Mouse (Mus musculus) macrophage (primary cell): ENCODE data around the gene Gtf2ird2. TPM values are rescaled to one million over a fixed set of nuclear protein-coding genes. Genes with fewer than 3 reads are reported as not detected.

Experiments used
- H3K27ac ChIP-seq: fragments of 350-480 bp; formaldehyde crosslinking; 2 replicates; pipeline ENCODE4 v1.9.0; 2021
- H3K36me3 ChIP-seq: fragments of 350-480 bp; formaldehyde crosslinking; 2 replicates; pipeline ENCODE4 v1.9.0; 2021; ENCODE audit errors: inconsistent target
- H3K4me3 ChIP-seq: fragments of 350-480 bp; formaldehyde crosslinking; 2 replicates; pipeline ENCODE4 v1.9.0; 2021; ENCODE audit errors: inconsistent target
- H3K79me2 ChIP-seq: fragments of 350-480 bp; formaldehyde crosslinking; 2 replicates; pipeline ENCODE4 v1.9.0; 2021; ENCODE audit errors: inconsistent target
- WGBS: methylation state at CpG from one replicate; pipeline ENCODE4 v1.1.7; 2026; ENCODE audit warnings: inconsistent platforms; ENCODE audit not compliant: missing documents; 5-methylcytosine and 5-hydroxymethylcytosine counted together
- polyA plus RNA-seq: library from polyadenylated mRNA; stranded (reverse); fragments of 250-400 nt; gene quantifications from 3 replicates; pipeline ENCODE4 v1.2.4, GENCODE M21; 2018; ENCODE audit warnings: inconsistent platforms
- total RNA-seq, 78 experiments: library from RNA; depleted of rRNA; stranded (reverse); fragments of 250-400 nt; gene quantifications; 1 replicate in 9 of 78; 2 replicates in 24 of 78; 3 replicates in 43 of 78; 4 replicates in 2 of 78; pipeline ENCODE4 v1.2.4; 2018; ENCODE audit warnings: inconsistent platforms in 56 of 78

Gtf2ird2 gene
- 10 to 100 TPM in 16 of 26 experiments, 1 to 10 TPM in 10; 2.4 to 32.4 (median 13.8) TPM for total RNA-seq (2018; cell fraction: chromatin; rRNA removed)
- total RNA-seq (2018; cell fraction: cytosol; rRNA removed), result 1 to 10 TPM; 1.3 to 4.5 (median 3.0) TPM
- total RNA-seq (2018; cell fraction: nucleus; rRNA removed), result 10 to 100 TPM in 12 of 26 experiments, 1 to 10 TPM in 14; 3.4 to 38.2 (median 9.7) TPM
- 3.5 to 3.9 TPM (median 3.6 TPM) in 3 replicates for polyA plus RNA-seq

DNA sequence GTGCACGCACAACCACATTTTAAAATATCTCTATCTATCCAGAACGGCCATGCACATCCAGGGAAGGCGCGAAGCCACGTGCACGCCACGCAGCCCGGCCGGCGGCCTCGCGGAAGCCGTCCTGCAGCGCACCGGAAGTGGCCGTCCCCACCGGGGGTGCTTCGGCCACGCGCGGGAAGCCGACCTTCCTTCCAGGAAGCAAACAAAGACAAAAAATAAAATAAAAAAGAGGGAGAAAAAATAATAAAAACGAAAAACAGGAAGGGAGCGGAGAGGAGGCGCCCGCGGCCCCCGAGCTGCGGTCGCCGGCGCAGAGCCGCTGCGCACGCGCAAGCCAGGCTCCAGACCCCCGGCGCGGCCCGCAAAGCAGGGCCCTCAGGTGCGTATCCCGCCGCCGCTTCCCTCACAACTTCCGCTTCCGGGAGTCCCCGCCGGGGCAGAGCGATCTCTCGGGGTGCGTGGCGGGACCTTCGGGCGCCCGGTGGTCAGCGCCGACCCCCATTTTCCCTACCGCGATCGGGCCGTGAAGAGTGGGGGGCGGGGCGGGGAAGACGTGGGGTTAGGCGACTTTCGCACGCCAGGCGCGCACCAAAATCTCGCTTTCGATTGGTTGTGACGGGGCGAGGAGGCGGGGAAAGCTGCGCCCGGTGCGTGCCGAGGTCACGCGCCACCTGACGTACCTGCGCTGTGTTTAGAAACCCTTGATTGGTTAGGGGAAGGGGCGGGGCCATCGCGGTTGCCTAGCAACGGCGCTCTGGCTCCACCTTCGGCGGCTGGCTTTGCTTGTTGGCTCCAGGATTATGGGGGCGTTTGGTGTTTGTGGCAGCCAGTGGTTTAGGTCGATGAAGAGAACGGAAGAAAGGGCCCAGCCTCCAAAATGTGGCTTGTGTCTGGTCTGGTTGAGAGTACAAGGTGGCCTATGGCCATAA lies at the start of gene Gtf2ird2:
Gene Gtf2ird2 (plus strand): TSS at position 140 of the 929 bp plus-strand sequence.
- Histone ChIP-seq H3K27ac (peak within 1 kb of the TSS; percentile 37), H3K79me2 (peaks cover 14% of the 10 kb centered on the region; the same call in 1 of the 2 replicates), H3K4me3 (peak within 1 kb of the TSS; percentile 24), H3K36me3 (no peaks in the 10 kb centered on the region)
- under 1% methylated on average over 91 of the region's 92 CpGs for WGBS

DNA sequence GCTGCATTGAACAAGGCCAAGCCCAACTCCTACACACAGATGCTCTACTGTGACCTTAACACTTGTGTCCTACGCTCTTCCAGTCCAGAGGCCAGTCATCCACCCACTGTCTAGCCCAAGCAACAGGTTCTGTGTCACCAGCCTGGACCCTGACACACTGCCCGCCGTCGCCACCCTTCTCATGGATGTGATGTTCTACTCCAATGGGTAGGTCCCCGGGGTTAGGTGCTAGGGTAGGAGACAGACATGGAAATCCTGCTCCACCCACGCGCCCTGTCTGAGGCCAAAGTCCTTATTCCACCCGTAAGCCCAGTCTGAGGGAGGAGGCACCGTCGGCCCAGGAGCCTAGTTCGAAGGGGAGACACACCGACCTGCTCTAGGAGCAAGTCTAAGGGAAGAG lies 47.8 kb upstream of the Gtf2ird2 start:
- Histone ChIP-seq H3K79me2 (no peaks in the 10 kb centered on the region), H3K4me3 (no peak overlapping the region), H3K36me3 (0 out of 2 replicates have a peak, but pooled peaks cover 8% of the 10 kb centered on the region), H3K27ac (no peak overlapping the region)
- WGBS, result 100% methylated on average over 8 of the region's 12 CpGs

DNA sequence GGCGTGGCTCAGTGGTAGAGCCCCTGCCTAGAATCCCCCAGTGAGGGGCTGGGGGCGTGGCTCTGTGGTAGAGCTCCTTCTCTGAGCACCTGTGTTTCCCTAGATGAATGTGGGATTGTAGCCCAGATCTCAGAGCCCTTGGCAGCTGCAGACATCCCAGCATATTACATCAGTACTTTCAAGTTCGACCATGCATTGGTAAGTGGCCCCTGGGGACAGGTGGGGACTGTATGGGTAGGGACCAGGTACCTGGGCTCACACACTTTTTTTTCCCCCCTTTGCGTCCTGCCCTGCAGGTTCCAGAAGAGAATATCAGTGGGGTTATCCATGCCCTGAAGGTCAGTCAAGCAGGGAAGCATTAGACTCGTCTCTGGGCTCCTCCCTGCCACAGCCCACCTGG lies 45.9 kb upstream of the Gtf2ird2 start:
- no peaks in the 10 kb centered on the region for H3K79me2 ChIP-seq
- no peak overlapping the region for H3K4me3 ChIP-seq
- WGBS, result 91% methylated on average over 4 of the region's 5 CpGs
- no peak overlapping the region for H3K27ac ChIP-seq
- peaks cover 8% of the 10 kb centered on the region; the same call in 1 of the 2 replicates for H3K36me3 ChIP-seq

DNA sequence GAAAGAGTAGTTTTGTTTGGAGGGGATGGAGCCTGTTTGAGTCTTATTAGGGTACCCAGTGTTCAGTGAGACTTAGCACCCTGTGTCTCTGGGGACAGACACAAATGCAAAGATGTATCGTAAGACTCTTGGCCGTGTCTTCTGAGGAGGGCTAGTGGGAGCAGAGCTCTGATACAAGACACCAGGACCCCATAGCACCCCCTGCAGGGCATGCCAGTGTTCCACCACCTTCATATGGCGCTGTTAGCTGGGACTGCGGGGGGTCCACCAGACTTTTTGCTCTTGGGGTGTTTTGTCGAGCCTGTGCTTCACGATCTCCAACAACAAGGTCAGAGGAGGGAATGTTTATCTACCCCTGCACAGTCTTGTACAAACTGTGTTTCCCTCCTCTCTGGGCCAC lies 44.4 kb upstream of the Gtf2ird2 start:
- H3K4me3 ChIP-seq, result no peak overlapping the region
- no peaks in the 10 kb centered on the region for H3K79me2 ChIP-seq
- 93% methylated on average over 6 of the region's 6 CpGs for WGBS

DNA sequence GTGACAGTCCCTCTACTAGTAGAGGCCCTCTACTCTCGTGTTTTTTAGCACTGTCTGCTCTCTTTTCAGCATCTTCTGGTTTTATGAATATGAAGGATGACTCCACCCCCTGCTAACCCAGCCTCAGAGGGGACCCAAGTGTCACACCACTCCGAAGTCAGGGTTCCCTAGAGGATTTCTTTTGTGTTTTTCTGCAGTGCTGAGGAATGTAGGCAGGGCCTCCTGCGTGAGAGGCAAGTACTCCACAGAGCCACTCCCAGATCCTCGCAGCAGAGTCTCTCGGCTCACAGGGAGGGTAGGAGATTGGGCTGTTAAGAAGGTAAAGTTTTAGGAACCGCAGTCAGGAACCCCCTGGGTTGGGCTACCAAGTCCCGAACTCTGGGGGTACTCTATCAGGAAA lies 42.6 kb upstream of the Gtf2ird2 start:
- no peak overlapping the region for H3K27ac ChIP-seq
- peaks cover 8% of the 10 kb centered on the region; the same call in 1 of the 2 replicates for H3K36me3 ChIP-seq
- H3K4me3 ChIP-seq, result no peak overlapping the region
- H3K79me2 ChIP-seq, result no peaks in the 10 kb centered on the region
- WGBS, result 92% methylated on average over 7 of the region's 7 CpGs

More for the DNA sequence above, 44.4 kb upstream of the Gtf2ird2 start:
- H3K36me3 ChIP-seq, result peaks cover 8% of the 10 kb centered on the region; the same call in 1 of the 2 replicates
- no peak overlapping the region for H3K27ac ChIP-seq

DNA sequence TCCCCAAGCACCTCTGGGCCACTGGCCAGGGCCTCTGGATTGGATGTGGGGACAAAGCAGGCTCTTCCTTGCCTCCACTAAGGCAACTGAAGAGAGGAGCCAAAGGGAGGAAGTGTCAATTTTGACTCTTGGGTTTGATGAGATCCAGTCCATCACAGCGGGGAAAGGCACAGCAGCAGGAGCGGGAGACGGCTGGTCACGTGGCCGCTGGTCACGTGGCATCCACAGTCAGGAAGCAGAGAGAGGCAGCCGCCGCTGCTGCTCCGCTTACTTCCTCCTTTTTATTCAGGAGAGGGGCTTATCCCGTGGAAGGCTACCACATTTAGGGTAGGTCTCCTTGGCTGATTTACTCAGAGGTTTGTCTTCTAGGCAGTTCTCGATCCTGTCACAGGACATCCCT lies 41.4 kb upstream of the Gtf2ird2 start:
- Histone ChIP-seq H3K4me3 (no peak overlapping the region), H3K79me2 (no peaks in the 10 kb centered on the region), H3K27ac (no peak overlapping the region), H3K36me3 (peaks cover 5% of the 10 kb centered on the region; the same call in 1 of the 2 replicates)
- WGBS, result 88% methylated on average over 11 of the region's 11 CpGs

DNA sequence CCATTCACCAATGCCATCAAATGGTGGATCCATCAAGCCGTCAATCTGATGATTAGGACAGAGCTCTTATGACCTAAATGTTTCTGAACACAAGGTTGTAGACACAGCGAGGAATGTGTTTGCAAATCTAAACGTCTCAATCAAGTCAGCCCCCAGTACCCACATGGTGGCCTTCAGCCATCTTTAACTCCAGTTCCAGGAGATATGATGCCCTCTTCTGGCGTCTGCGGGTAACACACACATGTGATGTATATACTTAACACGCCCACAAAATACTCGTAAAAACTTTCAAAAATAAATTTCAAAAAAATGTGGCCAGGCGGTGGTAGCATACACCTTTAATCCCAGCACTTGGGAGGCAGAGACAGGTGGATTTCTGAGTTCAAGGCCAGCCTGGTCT lies 38.8 kb upstream of the Gtf2ird2 start:
- no peak overlapping the region for H3K27ac ChIP-seq
- 96% methylated on average over 8 of the region's 8 CpGs for WGBS
- no peak overlapping the region for H3K4me3 ChIP-seq
- no peaks in the 10 kb centered on the region for H3K79me2 ChIP-seq
- H3K36me3 ChIP-seq, result peaks cover 10% of the 10 kb centered on the region; the same call in 1 of the 2 replicates

DNA sequence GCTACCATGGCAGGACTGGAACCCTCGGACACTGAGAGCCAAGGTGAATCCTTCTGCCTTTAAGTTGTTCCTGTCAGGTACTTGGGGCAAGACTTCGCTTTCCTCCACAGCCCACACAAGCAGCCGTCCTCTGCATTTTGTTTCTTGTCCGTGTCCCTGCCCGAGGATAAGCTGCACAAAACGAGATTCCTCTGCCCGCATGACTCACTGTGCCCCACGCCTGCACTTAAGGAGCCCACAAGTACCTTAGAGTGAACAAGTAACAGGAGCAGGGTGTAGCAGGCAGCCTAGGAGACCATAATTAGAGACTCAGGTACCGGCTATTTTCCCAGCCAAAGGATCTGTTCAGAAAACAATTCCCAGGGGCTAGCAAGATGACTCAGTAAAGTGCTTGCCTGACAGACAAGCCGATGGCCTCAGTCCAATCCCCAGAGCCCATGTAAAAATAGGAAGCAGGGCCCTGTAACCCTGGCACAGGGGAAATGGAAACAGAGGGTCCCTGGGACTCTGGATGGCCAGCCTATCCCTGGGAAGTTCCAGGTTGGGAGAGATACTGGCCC lies 36.5 kb upstream of the Gtf2ird2 start:
- H3K79me2 ChIP-seq, result no peaks in the 10 kb centered on the region
- no peak overlapping the region for H3K4me3 ChIP-seq
- 90% methylated on average over 10 of the region's 10 CpGs for WGBS
- H3K36me3 ChIP-seq, result peaks cover 13% of the 10 kb centered on the region; the same call in 1 of the 2 replicates
- no peak overlapping the region for H3K27ac ChIP-seq

DNA sequence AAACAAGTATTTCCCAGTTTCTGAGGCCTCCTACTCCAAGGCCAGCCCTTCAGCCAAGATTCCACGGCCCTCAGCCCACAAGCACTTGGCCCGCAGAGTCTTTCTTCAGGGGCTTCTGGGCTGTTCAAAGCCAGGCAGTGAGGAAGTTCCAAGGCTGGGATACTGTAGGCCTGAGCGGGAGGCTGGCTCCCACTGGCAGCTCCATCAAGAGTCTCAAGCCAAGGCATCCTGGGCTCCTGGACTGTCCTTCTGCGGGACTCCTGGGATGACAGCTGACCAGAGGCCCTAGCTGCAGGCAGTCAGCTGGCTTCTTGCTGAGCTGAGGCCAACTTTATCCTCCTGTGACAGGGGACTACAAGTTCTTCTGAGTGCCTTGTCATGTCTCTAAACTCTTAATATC lies 35.7 kb upstream of the Gtf2ird2 start:
- 98% methylated on average over 4 of the region's 4 CpGs for WGBS
- H3K36me3 ChIP-seq, result peaks cover 16% of the 10 kb centered on the region; the same call in 1 of the 2 replicates
- H3K79me2 ChIP-seq, result no peaks in the 10 kb centered on the region
- no peak overlapping the region for H3K27ac ChIP-seq
- no peak overlapping the region for H3K4me3 ChIP-seq

DNA sequence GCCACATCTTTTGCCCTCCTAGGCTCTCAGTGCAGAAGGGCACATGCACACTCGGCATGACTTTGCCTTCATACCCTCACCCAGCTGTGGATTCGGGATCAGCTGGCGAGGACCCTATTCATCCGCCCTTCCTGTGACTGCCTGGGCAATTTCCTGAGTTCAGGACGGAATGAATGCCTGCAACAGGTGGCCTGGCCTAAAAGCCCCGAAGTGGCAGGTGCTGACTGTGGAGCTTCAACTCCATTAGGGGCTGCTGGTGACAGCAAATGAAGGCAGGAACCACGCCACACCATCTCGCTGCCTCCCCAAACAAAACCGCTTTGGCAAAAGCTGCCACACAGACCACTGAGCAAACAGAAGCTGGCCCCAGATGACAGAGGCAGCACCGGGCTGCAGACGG lies 31.9 kb upstream of the Gtf2ird2 start:
- Histone ChIP-seq H3K4me3 (no peak overlapping the region), H3K36me3 (peaks cover 16% of the 10 kb centered on the region; the same call in 1 of the 2 replicates), H3K79me2 (no peaks in the 10 kb centered on the region), H3K27ac (no peak overlapping the region)
- 90% methylated on average over 11 of the region's 11 CpGs for WGBS

DNA sequence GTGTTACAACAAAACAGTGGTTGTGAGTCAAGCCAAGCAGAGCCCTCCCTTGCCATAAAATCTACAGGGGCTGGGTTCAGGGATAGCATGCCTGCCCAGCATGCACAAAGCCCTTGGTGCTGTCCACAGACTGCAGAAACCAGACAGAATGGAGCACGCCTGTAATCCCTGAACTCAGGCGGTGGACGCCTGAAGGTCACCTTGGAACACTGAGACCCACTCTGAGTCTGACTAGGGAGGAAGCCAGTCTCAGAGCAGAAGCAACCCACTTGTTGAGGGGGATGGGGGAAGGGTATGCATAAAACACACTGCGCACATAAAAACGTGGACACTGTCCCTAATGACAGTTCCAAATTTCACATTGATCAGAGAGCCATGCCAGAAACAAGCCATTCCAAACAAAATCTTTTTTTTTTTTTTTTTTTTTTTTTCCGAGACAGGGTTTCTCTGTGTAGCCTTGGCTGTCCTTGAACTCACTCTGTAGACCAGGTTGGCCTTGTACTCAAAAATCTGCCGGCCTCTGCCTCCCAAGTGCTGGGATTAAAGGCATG lies 27.8 kb upstream of the Gtf2ird2 start:
- H3K36me3 ChIP-seq, result peaks cover 14% of the 10 kb centered on the region; the same call in 1 of the 2 replicates
- 96% methylated on average over 6 of the region's 7 CpGs for WGBS
- H3K27ac ChIP-seq, result no peak overlapping the region
- no peak overlapping the region for H3K4me3 ChIP-seq
- no peaks in the 10 kb centered on the region for H3K79me2 ChIP-seq

DNA sequence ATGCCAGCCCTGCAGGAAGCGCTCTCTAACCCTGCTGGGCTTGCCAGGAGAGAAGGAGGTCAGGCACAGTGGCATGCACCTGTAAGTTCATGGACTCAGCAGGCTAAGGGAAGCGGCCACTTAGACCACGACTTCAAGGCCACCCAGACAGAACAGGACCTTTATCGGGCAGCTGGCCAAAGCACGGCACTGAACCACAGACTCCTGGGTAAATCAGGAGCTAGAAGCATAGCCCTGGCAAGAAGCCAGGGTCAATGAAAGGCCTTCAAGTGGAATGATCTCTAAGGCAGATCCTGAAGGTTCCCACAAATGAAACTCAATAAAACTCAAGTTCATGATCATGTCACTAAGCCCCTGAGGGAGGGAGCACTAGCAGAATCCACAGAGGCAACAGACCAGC lies 19.1 kb upstream of the Gtf2ird2 start:
- 83% methylated on average over 5 of the region's 5 CpGs for WGBS
- Histone ChIP-seq H3K4me3 (no peak overlapping the region), H3K36me3 (peaks cover 17% of the 10 kb centered on the region; the same call in 1 of the 2 replicates), H3K79me2 (no peaks in the 10 kb centered on the region), H3K27ac (no peak overlapping the region)

DNA sequence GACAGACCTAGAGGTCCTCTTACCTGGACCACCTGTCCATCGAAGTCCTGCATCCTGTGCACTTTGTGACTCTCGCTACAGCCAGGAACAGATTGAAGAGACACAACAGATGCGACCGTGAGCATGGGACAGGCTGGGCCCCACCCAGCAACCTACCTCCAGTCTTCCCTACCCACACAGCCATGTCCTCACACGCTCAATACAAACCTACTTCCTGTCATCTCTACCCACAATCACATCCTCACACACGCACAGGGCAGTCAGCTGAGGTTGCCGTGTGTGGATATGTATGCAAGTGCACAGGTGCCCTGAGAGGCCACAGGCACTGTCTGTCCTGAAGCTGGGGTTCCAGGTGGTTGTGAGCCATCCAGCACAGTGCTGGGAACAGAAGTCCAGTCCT lies 17.2 kb upstream of the Gtf2ird2 start:
- Histone ChIP-seq H3K4me3 (no peak overlapping the region), H3K36me3 (peaks cover 11% of the 10 kb centered on the region; the same call in 1 of the 2 replicates), H3K27ac (no peak overlapping the region), H3K79me2 (no peaks in the 10 kb centered on the region)
- 83% methylated on average over 7 of the region's 7 CpGs for WGBS

DNA sequence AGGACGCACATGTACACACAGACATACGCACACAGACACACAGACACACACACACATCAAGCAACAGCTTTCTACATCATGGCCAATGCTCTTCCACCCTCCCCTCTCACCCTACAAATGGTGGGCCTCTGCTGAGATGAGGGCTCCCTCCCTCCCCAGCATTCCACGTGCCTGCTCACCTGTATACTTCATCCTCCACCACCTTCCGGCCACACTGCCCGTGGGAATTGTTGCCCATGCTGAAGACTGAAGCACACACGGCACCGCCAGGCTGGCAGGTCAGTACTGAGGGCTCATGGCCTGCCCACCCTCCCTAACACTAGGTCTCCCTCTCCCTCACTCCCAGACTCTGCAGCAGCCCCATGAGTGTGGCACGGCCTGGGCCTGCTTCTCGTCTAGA lies 15.8 kb upstream of the Gtf2ird2 start:
- peaks cover 6% of the 10 kb centered on the region; the same call in 1 of the 2 replicates for H3K79me2 ChIP-seq

More for the DNA sequence above, 15.8 kb upstream of the Gtf2ird2 start:
- Histone ChIP-seq H3K27ac (no peak overlapping the region), H3K36me3 (peaks cover 11% of the 10 kb centered on the region; the same call in 1 of the 2 replicates), H3K4me3 (no peak overlapping the region)
- 99% methylated on average over 9 of the region's 9 CpGs for WGBS
